Mouse (Mus musculus): ENCODE measurements at regions not wholly inside any gene's neighbourhood (a gene's known extent, or its start where the extent isn't known, plus 50 kb on each side); places are given as distances from the start of the nearest gene placed in this dataset.

DNA sequence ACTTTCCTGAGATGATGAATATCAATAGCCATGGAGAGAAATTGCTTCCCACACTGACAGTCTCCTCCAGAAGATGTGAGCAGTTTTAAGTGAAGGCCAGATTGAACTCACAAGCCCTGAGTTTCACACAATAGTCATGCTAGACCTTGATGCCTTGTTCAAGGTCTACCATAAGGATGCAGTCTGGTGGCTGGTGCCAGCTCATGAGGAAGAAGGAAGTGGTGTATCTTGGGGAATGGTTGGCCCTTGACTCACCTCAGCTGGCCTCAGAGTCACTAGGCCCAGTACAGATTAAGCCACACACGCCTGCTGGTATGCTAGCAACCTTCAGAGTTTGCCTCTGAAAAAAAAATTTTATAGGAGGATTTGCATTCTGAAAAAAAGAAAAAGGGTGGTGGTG lies 192.4 kb upstream of the Sox2 start:
- no peak for TF ChIP-seq CTCF (conservative IDR thresholded peaks at IDR 0.05; ENCODE audit: insufficient read depth, insufficient read length, low read depth, low read length)
- no peak for TF ChIP-seq POLR2A (IDR thresholded peaks at IDR 0.05; ENCODE audit: low read depth, low read length)
